Mouse (Mus musculus): ENCODE measurements around the gene Rab14. TPM values are rescaled to one million over a fixed set of nuclear protein-coding genes. Genes with fewer than 3 reads are reported as not detected.

Gene Rab14
- polyA plus RNA-seq, 1 experiment from 2014 or later = 338 TPM

DNA sequence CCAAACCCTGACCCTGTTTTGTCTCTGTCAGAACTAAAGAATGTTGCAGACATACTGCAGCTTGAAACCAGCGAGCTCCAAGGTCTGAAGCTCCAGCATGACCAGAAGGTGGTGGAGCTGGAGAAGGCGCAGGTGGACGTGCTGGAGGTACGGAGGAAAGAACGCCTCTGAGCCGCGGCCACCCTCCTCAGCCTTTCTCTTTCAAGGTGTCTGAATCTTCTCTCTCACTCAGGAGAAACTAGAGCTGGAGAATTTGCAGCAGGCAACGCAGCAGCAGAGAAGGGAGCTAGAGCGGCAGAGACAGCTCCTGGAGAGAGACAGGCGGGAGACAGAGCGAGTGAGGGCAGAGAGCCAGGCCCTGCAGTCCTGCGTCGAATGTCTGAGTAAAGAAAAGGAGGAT lies 35.5 kb downstream of the Rab14 start:
- H3K4me3 ChIP-seq (replicated peaks) = no peak overlapping the region
- H3K9me3 ChIP-seq = no peaks in the 10 kb centered on the region
- H3K4me2 ChIP-seq (replicated peaks) = no peak overlapping the region
- no peak for ATAC-seq
- no peak overlapping the region for H3K27ac ChIP-seq
- 94% methylated on average over 13 of the region's 13 CpGs for WGBS
- H3K36me3 ChIP-seq = peaks cover 37% of the 10 kb centered on the region
- H3K4me1 ChIP-seq (replicated peaks) = no peaks in the 10 kb centered on the region
- H3K9ac ChIP-seq = no peak overlapping the region
- H3K27me3 ChIP-seq (replicated peaks) = no peaks in the 10 kb centered on the region

DNA sequence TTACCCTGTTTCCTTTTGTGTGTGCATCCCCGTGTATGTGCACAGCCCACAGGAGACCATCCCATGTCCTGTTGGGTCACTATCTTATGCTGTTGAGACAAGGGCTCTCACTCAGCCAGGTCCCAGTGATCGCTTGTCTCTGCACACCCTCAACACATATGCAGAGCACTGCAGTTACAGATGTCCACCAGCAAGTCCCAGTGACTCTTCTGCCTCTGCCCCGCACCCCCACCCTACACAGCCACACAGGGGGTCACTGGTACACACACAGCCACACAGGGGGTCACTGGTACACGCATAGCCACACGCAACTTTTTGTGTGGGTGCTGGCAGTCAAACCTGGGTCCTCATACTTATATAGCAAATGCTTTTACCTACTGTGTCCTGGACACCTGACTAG lies 37.5 kb downstream of the Rab14 start:
- Histone ChIP-seq H3K9me3 (no peaks in the 10 kb centered on the region), H3K4me1 (replicated peaks) (no peaks in the 10 kb centered on the region), H3K27ac (no peak overlapping the region), H3K4me3 (replicated peaks) (no peak overlapping the region), H3K4me2 (replicated peaks) (no peak overlapping the region), H3K36me3 (peaks cover 38% of the 10 kb centered on the region), H3K9ac (no peak overlapping the region), H3K27me3 (replicated peaks) (no peaks in the 10 kb centered on the region)
- WGBS = 82% methylated on average over 5 of the region's 5 CpGs
- ATAC-seq = no peak

DNA sequence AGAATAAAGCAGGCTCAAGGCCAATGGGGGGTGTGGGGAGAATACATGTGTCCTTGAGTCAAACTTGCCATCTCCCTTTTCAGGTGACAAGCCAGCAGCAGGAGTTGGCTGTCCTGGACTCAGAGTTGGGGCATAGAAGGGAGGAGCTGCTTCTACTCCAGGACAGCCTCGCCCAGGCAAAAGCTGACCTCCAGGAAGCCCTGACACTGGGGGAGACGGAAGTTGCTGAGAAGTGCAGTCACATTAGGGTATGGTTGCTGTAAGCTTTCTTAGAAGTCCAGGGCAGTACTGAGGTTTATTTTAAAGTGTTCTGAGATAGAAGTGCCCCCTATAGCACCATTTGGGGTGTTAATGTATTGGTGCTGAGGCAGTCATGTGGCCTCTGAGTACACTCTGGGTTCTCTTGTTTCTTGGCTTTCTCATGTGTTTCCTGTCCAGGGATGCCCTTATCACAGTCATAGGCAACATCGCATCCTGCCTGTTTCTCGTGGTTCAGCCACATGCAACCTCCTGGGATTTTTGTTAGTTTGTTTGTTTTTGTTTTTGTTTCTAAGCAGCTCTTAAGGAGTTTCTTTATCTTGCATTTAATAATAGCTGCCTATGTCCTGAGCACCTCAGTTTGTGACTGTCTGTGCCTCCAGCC lies 39.0 kb downstream of the Rab14 start:
- Histone ChIP-seq H3K4me1 (replicated peaks) (no peaks in the 10 kb centered on the region), H3K4me3 (replicated peaks) (no peak overlapping the region), H3K27me3 (replicated peaks) (no peaks in the 10 kb centered on the region), H3K4me2 (replicated peaks) (no peak overlapping the region), H3K9me3 (no peaks in the 10 kb centered on the region), H3K27ac (no peak overlapping the region), H3K36me3 (peaks cover 39% of the 10 kb centered on the region), H3K9ac (no peak overlapping the region)
- no peak for ATAC-seq
- WGBS = 84% methylated on average over 4 of the region's 4 CpGs

DNA sequence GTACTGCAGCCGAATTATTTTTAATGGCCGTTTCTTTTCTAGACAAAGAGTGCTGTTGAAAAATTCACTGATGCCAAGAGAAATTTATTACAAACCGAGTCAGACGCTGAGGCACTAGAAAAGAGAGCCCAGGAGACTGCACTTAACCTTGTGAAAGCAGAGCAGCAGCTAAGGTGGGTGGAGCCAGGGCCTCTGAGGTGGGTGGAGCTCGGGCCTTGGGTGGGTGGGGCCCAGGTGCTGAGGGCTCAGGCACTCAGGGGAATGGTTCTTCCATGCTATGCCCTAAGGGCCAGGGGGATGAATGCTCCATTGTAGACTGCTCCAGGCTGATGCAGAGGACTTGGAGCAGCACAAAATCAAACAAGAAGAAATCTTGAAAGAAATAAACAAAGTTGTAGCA lies 40.7 kb downstream of the Rab14 start:
- ATAC-seq = peak; percentile 63; the same call in 1 of the 2 replicates
- Histone ChIP-seq H3K9me3 (no peaks in the 10 kb centered on the region), H3K9ac (no peak overlapping the region), H3K36me3 (peaks cover 37% of the 10 kb centered on the region), H3K4me2 (replicated peaks) (no peak overlapping the region), H3K27ac (no peak overlapping the region), H3K4me3 (replicated peaks) (no peak overlapping the region), H3K4me1 (replicated peaks) (no peaks in the 10 kb centered on the region), H3K27me3 (replicated peaks) (no peaks in the 10 kb centered on the region)
- WGBS = 42% methylated on average over 5 of the region's 5 CpGs

DNA sequence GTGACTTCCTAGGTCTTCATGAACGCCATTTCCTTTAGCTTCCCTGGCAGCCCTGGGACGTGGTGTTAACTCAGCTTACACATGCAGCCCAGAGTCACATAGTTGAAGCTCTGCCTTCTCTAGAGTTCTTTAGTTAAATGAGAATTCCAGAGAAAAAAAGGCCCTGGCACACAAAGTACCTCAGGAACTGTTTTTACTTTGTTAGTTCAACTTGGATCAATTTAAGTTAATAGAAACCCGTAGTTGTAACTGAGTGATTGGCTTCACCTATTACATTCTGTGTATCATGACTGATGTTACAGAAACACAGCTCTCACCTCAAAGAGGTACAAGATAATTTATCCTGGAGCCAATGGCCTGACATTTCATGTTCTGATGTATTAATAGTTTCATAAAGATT lies 42.6 kb downstream of the Rab14 start:
- no peak for ATAC-seq

DNA sequence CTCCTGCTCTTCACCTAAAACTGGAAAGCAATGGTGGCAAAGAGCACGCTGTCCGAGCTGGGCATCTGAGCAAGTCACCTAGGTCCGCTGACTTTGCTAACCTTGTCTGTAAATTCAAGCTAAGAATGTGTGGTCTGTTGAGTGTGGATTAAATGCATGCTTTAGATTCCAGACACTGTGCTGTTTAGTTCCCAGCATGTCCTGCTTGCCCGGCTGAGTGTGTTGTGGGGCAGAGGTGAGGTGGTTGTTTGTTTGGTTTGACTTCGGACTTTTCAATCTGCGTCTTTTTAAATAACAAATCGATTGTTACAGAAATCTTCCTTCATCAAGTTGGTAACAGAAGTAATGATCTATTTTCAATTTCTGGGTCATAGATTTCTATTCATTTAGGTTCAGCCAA lies 43.1 kb downstream of the Rab14 start:
- peaks cover 45% of the 10 kb centered on the region for H3K36me3 ChIP-seq
- H3K9me3 ChIP-seq = no peaks in the 10 kb centered on the region
- no peak overlapping the region for H3K9ac ChIP-seq
- no peak overlapping the region for H3K27ac ChIP-seq
- H3K27me3 ChIP-seq (replicated peaks) = no peaks in the 10 kb centered on the region
- no peak overlapping the region for H3K4me2 ChIP-seq (replicated peaks)
- ATAC-seq = no peak
- 83% methylated on average over 7 of the region's 7 CpGs for WGBS
- H3K4me1 ChIP-seq (replicated peaks) = no peaks in the 10 kb centered on the region
- H3K4me3 ChIP-seq (replicated peaks) = no peak overlapping the region

More for the DNA sequence above, 42.6 kb downstream of the Rab14 start:
- Histone ChIP-seq H3K36me3 (peaks cover 43% of the 10 kb centered on the region), H3K4me2 (replicated peaks) (no peak overlapping the region), H3K4me1 (replicated peaks) (no peaks in the 10 kb centered on the region), H3K27ac (no peak overlapping the region), H3K4me3 (replicated peaks) (no peak overlapping the region), H3K27me3 (replicated peaks) (no peaks in the 10 kb centered on the region), H3K9me3 (no peaks in the 10 kb centered on the region), H3K9ac (no peak overlapping the region)
- 82% methylated on average over 3 of the region's 3 CpGs for WGBS

DNA sequence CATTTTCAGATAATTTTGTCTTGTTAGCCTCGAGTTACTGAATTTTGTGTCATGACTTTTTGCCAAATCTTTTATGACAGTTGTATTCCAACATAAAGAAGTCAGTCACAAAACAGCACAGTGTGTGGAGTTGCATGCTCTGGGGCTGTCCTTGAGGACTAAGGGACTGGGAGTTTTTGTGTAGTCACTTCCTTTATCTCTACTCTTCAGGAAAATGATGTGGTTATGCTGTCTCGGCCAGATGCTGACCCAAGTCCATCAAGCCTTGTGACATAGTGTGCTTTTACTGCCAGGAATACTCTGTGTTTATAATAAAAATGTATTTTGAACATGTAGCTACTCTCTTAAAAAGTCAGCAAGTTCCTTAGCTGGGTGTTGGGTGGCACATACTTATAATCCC lies 43.9 kb downstream of the Rab14 start:
- no peaks in the 10 kb centered on the region for H3K4me1 ChIP-seq (replicated peaks)
- no peaks in the 10 kb centered on the region for H3K9me3 ChIP-seq
- H3K4me3 ChIP-seq (replicated peaks) = no peak overlapping the region
- no peak overlapping the region for H3K4me2 ChIP-seq (replicated peaks)
- 82% methylated on average over 2 of the region's 2 CpGs for WGBS
- no peak overlapping the region for H3K9ac ChIP-seq
- ATAC-seq = no peak
- no peak overlapping the region for H3K27ac ChIP-seq
- H3K36me3 ChIP-seq = peaks cover 41% of the 10 kb centered on the region
- no peaks in the 10 kb centered on the region for H3K27me3 ChIP-seq (replicated peaks)

DNA sequence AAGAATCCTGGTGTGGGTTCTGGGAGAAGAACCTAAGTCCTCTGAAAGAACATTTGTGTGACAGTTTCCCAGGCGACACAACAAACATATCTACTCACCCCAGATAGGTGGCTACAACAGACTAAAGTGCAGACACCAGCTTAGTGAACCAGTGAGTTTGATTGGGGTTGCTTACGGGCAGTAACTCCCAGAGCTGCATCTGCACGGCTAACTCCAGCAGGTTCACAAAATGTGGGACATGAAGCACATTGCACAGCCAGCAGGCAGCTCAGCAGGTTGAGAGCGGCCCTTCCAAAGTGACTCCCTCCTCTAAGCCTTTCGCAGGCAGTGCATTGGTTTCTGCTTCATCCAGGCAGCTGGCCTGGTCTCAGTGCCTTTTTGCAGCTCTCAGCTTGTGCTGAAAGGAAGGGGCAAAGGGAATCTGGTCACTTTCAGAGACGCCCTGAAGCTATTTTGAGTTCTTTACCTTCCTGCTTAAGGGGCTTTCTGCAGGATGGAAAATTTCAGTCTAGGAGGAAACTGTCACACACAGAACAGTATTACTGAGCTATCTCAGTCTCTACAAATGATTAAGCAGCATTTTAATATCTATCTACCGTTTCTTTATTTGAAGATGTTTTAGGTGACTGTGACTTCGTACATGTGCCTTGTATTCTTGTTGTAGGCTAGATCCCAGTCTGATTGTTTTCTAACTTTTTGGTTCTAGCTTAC lies 46.9 kb downstream of the Rab14 start:
- 86% methylated on average over 8 of the region's 8 CpGs for WGBS
- peaks cover 55% of the 10 kb centered on the region for H3K36me3 ChIP-seq
- no peak overlapping the region for H3K4me2 ChIP-seq (replicated peaks)
- no peaks in the 10 kb centered on the region for H3K27me3 ChIP-seq (replicated peaks)
- H3K4me1 ChIP-seq (replicated peaks) = no peaks in the 10 kb centered on the region
- H3K4me3 ChIP-seq (replicated peaks) = no peak overlapping the region
- no peak for ATAC-seq
- no peak overlapping the region for H3K27ac ChIP-seq
- no peaks in the 10 kb centered on the region for H3K9me3 ChIP-seq
- H3K9ac ChIP-seq = no peak overlapping the region

DNA sequence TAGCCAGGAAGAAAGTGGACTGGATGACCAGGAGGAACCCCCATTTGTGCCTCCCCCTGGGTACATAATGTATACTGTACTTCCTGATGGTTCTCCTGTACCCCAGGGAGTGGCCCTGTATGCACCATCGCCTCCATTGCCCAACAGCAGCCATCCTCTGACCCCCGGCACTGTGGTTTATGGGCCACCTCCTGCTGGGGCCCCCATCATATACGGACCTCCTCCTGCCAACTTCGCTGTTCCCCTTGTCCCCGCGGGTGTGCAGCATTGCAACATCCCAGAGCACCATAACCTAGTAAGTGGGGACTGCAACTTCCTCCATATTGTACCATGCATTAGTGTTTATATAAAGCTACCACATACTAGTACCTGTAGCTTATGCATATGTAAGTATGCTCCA lies 47.7 kb downstream of the Rab14 start:
- WGBS = 87% methylated on average over 6 of the region's 6 CpGs
- no peak overlapping the region for H3K27ac ChIP-seq
- ATAC-seq = peak; percentile 49; the same call in 1 of the 2 replicates
- no peaks in the 10 kb centered on the region for H3K9me3 ChIP-seq
- H3K4me1 ChIP-seq (replicated peaks) = no peaks in the 10 kb centered on the region
- no peaks in the 10 kb centered on the region for H3K27me3 ChIP-seq (replicated peaks)
- no peak overlapping the region for H3K9ac ChIP-seq
- H3K4me2 ChIP-seq (replicated peaks) = no peak overlapping the region
- no peak overlapping the region for H3K4me3 ChIP-seq (replicated peaks)
- H3K36me3 ChIP-seq = peaks cover 58% of the 10 kb centered on the region

DNA sequence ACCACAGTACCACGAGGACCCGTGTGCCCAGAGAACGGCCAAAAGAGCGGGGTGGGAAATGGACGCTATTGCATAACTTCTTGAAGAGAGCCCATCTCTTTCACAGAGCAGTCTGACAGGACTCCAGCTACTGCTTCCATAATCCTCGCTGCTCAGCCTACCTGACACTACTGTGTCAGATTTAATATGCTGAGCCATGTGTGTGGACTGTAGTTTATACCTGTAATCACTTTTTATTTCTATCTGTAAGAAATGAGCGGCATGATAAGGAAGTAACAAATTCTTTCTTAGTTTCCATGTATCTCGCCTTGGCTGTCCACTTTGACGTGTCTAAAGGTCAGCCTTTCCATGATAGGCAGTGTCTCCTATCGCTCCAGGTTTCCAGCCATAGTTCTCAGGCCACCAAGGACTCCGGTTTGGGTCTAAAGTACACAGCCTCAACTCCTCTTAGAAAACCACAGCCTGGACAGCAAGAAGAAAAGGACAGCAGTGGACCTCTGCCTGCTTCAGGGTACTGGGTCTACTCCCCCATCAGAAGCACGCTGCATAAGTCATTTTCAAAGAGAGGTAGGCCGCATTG lies 49.5 kb downstream of the Rab14 start:
- no peaks in the 10 kb centered on the region for H3K9me3 ChIP-seq
- ATAC-seq = no peak
- no peaks in the 10 kb centered on the region for H3K4me1 ChIP-seq (replicated peaks)
- no peak overlapping the region for H3K4me2 ChIP-seq (replicated peaks)
- no peak overlapping the region for H3K27ac ChIP-seq
- H3K36me3 ChIP-seq = peaks cover 60% of the 10 kb centered on the region
- 90% methylated on average over 13 of the region's 13 CpGs for WGBS
- H3K9ac ChIP-seq = no peak overlapping the region
- H3K4me3 ChIP-seq (replicated peaks) = no peak overlapping the region
- no peaks in the 10 kb centered on the region for H3K27me3 ChIP-seq (replicated peaks)

DNA sequence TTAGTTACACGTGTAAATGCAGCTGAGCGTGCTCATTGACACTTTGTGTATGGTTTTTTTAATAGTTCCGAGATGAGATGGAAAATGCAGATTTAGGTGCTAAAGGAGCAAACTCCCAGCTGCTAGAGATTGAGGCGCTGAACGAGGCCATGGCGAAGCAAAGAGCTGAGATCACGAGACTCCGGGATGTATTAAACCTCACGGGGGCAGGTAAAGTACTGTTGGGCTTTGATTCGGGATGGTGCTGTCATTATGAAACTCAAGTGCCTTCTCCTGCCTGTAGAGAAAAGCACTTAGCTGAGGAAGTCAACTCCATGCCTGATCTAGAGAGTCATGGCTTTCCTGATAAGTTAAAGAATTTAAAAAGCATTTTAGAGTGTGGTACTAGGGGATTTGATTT lies 52.1 kb downstream of the Rab14 start:
- Histone ChIP-seq H3K27me3 (replicated peaks) (no peaks in the 10 kb centered on the region), H3K9ac (no peak overlapping the region), H3K4me3 (replicated peaks) (no peak overlapping the region), H3K4me2 (replicated peaks) (no peak overlapping the region), H3K36me3 (peaks cover 54% of the 10 kb centered on the region), H3K9me3 (no peaks in the 10 kb centered on the region), H3K4me1 (replicated peaks) (no peaks in the 10 kb centered on the region), H3K27ac (no peak overlapping the region)
- no peak for ATAC-seq
- WGBS = 92% methylated on average over 10 of the region's 10 CpGs

DNA sequence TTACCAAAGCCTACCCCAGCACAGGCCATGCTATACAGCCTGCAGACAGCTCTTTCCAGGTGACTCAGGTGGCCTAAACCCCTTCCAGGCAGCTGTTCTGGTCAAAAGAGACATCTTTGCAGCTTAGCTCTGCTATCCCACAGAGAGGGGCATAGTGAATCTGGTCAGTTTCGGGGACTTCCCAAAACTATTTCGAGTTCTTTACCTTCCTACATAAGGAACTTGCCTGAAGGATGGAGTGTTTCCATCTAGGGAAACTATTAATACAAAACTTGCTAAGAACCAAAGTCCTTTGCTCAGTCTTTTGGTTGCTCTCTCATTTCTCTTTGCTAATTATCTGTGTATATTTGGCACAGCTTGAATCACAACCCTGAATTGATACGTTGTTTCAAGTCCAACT lies 59.2 kb downstream of the Rab14 start:
- ATAC-seq = no peak
- Histone ChIP-seq H3K9me3 (no peaks in the 10 kb centered on the region), H3K4me2 (replicated peaks) (no peak overlapping the region), H3K36me3 (peaks cover 32% of the 10 kb centered on the region), H3K4me3 (replicated peaks) (no peak overlapping the region), H3K27ac (no peak overlapping the region), H3K9ac (no peak overlapping the region), H3K4me1 (replicated peaks) (no peaks in the 10 kb centered on the region), H3K27me3 (replicated peaks) (no peaks in the 10 kb centered on the region)
- WGBS = 98% methylated on average over 3 of the region's 3 CpGs

DNA sequence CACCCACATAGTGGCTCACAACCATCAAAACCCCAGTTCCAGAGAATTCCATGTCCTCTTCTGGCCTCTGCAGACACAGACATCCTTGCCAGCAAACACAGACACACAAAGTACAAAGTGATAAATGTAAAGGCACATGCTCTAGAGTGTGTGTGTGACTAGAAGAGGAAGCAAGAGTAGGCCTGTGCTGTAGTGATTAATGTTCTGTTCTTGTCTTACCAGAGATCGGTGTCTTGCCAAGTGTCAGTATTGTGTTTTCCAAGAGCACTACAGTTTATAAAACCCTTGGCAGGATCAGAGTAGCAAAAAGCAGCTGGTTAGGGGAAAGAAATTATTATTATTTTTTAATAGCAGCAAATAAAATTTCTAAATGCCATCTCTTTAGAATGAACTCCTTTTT lies 62.3 kb downstream of the Rab14 start:
- H3K4me3 ChIP-seq (replicated peaks) = no peak overlapping the region
- H3K9ac ChIP-seq = no peak overlapping the region
- ATAC-seq = no peak
- no peak overlapping the region for H3K27ac ChIP-seq
- no peaks in the 10 kb centered on the region for H3K27me3 ChIP-seq (replicated peaks)
- peaks cover 16% of the 10 kb centered on the region for H3K36me3 ChIP-seq
- no peaks in the 10 kb centered on the region for H3K9me3 ChIP-seq
- H3K4me1 ChIP-seq (replicated peaks) = 0 out of 2 replicates have a peak, but pooled peaks cover 2% of the 10 kb centered on the region
- no peak overlapping the region for H3K4me2 ChIP-seq (replicated peaks)
- 83% methylated on average over 1 of the region's 1 CpGs for WGBS

Data from intestine, embryonic 15.5 days (tissue).